Mouse (Mus musculus) layer of hippocampus, adult 9-11 months (tissue): ENCODE data around the gene BC055324.
"Not testable (repeated sequence)": the region's sequence is repeated elsewhere in the genome, so short reads cannot be mapped to it uniquely, and the experiment has no call there.

Experiments used
- DNase-seq: peaks from one replicate; pipeline ENCODE4 v3.0.0; 2022

Gene BC055324

DNA sequence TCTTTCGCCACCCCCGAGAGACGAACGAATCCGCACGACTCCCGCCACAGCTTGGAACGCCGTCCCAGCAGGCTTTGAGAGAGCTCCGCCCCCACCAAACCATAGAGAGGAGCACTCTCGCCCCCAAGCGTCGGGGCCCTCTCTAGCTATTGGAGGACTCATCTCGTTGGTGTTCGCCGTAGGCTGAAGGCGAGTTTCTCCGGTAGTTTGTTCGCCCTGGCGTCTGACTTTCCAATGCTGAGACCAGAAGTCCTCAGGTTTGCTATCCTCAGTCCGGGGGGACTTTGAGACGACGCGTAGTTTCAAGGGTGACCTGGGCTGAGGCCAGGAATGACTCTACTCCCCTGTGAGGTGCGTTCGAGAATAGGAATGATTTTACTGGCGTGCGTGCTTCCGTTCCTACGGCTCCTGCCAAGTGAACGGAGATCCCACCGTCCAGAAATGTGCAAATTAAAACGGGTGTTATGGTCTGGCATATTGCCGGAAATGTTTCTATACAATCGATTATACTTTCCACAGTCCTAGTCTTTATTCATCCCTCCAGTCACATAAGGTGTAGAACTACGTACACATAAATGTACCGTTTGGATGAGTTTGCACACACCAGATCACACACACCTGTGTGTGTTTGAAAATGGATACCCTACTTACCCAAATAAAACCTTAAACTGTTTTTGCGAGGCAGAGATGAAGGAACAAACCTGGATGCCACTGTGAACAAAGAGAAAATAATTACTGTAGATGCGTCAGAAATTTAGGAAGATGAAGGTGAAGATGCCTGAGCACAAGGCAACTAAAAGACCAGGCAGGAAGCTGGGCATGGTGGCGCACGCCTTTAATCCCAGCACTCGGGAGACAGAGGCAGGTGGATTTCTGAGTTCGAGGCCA is at the start of gene BC055324, which contains the start of gene Mettl18:
Gene BC055324 (minus strand): TSS at position 76 of the 888 bp plus-strand sequence.
Gene Mettl18 (plus strand): TSS at position 169 of the 888 bp plus-strand sequence.
- peak; percentile 85 for DNase-seq

DNA sequence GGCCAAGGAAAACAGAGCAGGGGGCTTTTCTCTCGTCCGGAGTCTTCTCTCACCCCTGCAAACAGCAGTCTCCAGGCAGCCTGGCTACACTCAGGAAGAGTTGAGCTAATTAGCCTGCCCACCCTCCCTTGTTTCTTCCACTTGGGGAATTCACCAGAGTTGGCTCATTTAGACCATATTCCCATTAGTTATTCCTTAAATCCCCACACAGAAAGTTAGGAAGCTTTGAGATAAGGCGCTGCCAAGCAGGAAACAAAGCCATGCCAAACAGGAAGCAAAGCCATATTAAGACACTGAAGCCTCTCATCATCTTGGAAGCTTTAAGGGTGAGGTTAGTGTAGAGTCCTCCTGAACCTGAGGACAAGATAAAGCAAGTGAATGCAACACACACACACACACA is 49.0 kb upstream of the BC055324 start:
- no peak for DNase-seq

DNA sequence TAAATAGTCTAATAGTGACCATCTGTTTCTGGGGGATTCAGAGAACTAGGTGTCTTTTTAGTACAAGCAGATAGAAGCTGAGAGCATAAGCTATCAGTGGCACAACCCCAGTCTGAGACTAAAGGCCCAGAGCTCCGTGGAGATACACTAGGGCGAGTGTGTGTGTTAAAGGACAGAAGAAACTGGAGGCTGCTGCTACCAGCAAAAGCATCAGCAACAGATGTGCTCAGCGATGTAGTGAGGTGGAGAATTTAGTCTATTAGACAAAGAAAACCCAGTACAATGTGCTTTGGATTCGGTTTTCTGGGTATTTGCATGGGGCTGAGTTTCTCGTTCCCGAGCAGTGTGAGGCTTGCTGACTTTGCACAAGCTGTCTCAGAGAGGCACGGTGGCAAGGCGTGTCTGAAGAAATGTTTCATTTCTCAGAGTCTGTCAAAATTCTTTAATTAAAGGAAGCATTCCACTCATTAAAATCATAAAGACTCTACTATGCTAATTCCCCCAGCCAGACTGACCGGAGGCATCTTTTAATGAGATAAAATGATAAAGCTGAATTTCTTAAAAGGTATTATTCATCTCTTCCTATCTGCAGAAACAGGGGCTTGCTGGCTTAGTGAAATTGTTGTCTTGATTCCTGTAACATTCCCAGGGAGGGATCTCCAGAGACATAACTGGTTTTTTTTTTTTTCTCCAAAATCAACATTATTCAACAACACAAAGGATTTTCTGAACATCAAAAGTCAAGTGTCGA is 46.0 kb upstream of the BC055324 start:
- DNase-seq: no peak

DNA sequence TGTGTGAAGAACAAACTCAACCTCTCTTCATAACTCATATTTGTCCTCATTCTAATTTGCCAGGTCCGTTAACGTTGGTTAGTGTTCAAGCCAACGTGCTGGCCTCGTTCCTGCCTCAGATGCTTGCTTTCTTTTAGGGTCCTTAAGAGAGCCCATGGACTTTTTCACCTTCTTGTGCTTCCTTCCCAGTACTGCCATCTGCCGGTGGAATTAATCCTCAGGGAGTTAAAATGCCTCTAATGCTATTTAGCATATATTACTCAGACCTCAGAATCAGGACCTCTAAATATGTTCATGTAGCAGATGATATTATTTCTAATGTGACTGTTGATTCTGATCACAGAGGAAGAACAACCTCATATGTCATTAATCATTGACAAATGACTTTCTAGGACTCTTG is 32.8 kb upstream of the BC055324 start:
- DNase-seq: no peak

DNA sequence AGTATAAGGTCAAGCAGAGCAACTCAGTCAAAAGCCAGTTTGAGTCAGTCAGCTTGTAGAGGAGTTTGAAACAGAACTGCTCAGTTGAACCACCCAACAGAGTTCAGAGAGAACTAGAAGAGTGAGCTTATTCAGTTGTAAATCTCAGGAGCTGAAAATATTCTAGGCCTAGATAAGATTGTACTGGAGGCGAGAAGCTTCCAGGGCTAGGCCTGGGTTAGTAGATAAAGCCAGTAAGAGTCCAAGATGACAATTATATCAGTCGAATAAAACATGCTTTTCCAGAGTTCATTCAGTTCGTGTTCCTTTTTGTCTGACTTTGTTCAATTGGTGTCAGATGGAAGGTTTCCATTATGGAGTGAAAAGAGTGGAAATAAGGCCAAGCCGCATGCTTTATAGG is 31.1 kb upstream of the BC055324 start:
- no peak for DNase-seq

DNA sequence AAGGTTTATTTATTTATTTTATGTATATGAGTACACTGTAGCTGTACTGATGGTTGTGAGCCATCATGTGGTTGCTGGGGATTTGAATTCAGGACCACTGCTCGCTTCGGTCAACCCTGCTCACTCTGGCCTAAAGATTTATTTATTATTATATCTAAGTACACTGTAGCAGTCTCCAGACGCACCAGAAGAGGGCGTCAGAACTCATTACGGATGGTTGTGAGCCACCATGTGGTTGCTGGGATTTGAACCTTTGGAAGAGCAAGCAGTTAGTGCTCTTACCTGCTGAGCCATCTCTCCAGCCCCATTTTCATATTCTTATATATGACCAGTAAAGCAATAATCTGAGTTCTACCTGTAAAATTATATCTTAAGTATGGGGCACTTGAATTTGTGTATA is 27.5 kb upstream of the BC055324 start:
- DNase-seq: not testable (repeated sequence)

DNA sequence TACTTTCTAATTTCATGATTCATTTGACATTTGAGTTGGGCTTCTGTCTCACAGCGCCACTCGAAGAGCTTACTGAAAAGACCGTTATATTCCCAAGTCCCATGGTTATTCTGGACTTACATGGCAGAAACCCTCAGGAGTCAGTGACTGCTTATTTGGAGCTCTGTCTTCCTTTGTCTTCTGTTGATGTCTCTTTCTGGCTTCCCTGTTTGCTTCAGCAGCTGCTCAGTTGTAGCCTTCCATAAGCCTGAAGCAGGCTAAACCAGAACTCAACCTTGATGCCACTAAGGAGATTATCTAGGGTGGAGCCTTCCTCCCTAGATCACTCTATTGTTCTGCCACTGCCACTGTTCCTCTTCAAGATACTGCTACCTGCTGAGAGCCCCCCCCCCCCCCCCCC is 26.1 kb upstream of the BC055324 start:
- not testable (repeated sequence) for DNase-seq

DNA sequence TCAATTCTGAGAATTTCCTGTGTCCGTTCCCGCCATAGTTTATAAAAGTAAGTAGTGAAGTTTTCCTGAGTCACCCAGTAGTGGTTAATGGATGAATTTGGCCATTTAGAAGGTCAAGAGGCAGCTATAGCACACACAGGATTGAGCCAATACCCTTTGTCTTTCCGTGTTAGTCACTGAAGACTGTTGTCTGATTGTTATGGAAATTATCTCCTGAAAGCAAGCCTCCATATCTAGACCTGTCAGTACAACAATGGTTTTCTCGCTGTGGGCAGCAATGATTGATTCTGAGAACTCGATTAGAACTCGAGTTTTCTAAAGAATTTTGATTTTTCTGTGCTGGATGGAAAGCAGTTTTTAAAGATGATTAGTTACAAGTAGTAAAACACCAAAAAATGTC is 25.2 kb upstream of the BC055324 start:
- DNase-seq: no peak

DNA sequence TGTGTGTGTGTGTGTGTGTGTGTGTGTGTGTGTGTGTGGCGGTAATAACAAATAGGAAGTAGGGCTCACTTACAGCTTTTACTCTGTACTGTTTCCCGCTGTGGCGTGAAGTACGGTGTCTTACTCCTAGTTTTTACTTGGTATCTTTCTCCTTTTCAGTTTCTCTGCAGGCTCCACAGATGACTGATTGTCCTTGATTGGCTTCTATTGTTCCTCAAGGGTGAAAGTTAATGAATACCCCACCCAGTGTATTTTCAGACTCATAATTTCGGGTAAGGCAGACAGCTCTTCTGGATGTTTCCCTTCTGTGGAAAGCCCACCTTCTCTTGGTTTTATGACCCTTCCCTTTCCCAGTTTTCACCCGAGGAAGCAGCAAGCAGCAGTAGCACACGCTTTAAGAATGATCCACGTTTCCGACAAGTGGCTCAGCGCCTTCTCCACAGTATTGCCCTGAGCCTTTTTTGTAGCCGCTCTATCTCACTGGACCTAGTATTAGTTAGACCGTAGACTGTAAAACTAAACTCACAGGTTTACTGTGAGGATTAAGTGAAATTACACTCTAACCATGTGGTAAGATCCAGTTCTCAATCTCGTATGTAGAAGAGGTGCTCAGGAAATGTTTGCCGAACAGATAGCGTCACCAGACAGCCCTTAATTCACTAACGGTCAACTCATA is 23.8 kb upstream of the BC055324 start:
- no peak for DNase-seq

DNA sequence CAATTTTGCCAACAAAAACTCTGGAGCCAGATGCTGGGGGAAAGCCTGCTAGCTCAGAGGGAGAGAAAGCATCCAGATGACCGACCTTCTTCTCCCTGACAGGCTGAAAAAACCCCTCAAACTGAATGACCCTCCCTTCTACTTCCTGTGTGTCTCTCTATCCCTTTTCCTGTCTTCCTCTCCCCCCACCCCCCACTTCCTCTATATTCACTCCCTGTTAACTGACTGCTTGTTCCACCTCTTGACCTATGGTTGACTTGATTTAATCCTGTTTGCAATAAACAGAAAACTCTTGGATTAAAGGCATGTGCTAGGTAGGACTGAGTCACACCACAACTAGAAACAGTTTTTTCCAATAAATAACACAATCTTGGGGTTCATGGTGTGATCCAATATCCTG is 20.0 kb upstream of the BC055324 start:
- no peak for DNase-seq

DNA sequence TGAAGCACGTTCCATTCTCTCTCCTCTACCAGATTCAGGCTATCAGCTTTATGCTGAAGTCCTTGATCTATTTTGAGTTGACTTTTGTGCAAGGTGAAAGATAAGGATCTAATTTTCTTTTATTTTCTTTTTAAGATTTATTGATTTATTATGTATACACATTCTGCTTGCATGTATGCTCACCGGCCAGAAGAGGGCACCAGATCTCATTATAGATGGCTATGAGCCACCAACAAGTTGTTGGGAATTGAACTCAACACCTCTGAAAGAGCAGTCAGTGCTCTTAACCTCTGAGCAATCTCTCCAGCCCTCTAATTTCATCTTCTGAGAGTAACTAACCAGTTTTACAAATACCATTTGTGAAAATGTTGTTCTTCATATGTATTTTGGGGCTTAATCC is 14.6 kb upstream of the BC055324 start:
- no peak for DNase-seq

DNA sequence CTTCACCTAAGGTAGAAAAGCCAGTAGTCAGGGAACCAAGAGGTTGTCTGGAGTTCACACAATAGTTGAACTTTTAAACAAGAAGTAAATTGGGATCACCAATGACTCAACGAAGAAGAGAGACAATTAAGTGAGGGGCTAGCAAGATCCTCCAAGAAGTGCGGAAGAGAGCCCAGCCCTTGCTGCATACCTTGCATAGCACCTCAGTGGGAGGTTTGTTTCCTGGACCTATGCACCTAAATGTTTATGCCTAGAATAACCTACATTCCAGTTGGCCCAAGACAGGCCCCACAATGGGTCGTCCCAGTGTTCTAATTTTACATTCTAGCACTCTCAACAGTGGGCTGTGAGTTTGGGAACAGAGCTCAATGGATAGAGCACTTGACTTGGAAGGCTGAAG is 9.7 kb upstream of the BC055324 start:
- no peak for DNase-seq

DNA sequence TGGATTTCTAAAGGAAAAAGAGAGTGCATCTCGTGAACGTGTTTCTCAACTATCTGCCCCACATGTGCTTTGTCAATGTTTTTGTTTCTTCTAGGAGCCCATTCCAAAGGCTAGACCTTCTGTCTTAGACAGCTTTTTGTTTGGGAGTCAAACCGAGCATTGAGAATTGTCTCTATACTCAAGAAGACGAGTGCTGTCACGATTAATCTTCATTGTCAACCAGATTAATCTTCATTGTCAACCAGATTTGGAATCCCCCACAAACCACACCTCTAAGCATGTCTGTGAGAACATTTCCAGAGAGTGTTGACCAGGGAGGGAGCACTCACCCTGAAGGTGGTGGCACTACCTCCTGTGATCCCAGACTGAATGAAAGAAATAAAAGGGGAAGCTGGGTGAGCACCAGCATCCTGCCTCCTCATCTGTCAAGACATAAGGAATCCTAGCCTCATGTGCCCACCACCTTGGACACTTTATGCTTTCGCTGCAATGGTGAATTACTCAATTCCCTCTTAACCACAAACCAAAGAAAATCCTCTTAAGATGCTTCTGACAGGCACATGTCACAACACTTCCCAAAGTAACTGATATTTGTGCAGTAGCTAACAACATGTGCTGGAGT is 7.3 kb upstream of the BC055324 start:
- no peak for DNase-seq

DNA sequence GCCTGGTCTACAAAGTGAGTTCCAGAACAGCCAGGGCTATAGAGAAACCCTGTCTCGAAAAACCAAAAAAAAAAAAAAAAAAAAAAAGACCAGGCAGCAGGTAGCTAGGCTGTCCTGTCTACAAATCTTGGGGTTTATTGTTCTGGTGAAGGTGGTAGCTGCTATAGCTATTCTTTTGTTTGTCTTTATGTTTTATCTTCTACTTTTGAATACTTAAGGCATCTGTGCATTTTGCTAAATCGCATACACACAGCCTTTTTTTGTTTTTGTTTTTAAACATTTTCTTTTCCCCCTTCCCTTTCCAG is 965 bp upstream of the BC055324 start:
- DNase-seq: no peak

DNA sequence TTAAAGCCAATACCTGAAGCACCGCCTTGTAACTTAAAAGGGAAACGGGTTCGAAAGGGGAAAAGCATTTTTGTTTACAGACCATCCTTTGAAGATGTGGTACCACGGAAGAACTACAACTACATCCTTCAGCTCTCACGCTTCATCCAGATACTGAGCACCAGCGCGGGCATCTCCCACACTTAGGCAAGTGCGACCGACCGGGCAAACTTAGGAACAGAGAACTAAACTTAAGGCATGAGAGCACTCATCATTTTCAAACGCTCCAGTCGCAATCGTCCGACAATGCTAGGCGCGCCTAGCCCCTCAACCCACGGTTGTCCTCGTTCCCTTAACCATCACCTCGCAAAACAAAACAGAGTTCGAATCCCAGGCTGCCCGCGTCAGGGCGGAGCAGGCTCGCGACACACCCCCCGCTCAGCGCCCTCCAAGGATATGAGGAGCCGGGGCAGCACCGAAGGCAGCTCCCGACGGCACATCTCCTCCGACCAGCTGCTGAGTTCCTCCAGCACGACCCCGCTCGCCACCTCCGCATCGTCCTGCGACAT is 349 bp downstream of the BC055324 start:
- no peak for DNase-seq

DNA sequence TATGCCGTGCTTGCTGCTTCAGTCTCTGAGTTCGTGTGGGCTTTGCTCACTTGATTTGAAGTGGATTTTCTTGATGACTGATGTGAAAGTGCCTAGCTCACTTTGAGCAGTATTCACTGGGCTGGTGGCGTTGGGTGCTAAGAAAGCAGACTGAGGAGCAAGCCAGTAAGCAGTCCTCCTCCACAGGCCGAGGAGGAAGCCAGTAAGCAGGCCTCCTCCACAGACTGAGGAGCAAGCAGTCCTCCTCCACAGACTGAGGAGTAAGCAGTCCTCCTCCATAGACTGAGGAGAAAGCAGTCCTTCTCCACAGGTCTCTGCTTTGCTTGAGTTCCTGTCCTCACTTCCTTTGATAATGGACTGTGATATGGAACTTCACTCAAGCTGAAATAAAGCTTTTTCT is 2.2 kb downstream of the BC055324 start:
- no peak for DNase-seq

DNA sequence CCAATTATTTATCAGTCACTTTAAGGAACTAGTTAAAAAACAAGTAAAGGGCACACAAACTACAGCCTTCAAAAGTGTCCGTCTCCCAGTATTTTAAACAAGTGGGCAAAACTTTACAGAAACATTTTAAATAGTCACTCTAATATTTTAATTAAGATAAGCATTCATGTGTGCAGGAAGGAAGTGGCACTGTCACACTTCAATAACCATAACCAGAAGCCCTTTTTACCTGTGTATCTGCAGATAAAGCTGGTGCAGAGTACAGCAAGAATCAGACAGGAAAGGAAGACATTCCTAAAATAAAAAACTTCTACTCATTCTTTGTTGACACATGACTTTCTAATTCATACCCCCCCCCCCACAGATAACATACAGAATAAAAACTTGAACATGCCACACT is 18.1 kb downstream of the BC055324 start:
- no peak for DNase-seq

DNA sequence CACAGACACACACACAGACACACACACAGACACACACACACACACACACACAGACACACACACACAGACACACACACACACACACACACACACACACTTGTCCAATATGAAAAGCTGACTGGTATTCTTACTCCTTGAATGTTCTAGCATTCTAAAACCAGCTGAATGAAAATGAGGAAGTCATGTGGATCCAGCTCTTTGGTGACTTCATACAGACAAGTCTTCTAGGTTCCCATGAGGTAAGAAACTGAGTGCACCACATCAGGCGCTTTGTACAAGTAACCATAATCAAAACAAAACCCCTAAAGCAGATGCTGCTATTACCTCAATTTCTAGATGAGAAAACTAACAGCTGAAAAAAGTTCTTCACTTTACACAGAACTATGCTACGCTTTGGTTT is 19.5 kb downstream of the BC055324 start:
- no peak for DNase-seq

DNA sequence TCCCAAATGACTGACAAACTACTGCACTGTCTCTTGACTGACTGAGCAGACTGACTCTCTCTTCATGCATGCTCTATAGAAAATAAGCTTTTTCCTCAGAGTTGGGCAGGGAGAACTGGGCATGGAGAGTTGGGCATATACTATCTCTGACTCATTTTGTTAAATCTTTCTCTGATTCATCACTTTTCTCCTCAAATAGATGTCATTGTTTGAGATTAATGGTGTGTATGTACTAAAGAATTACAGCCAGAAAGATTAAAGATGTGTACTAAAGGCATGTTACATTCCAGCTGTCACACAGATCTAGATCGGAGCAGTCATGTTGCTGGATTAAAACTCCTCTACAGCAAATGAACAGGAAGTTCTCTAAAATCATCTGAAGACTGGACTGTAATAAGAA is 20.1 kb downstream of the BC055324 start:
- DNase-seq: no peak

DNA sequence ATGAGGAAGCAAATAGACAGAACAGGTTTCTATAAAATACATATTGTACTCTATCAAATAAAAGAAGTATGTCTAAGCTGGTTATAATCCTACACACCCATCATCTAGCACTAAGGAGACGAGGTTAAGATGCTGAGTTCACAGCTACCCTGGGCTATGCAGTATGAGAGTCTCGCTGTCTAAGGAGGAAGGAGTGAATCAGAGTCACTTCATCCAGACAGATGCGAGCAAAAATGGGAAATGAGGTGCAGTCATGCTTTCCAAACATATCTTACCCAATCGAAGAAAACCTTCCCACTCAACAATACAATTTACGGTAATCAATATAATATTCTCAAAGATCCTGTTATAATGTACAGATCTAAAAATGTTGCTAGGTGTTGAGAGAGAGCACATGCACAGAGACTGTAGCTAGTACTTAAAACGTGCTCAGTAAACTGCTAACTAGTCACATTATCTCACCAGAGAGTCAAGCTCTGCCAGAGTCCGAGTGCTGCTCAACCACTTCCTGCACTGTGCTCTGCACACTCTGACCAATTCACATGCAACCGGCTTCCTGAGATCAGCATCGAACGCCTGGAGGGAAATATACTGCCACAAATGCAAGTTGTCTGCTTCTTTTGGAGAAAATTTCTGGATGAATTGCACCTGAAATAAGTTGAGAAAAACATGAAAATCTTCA is 30.4 kb downstream of the BC055324 start:
- no peak for DNase-seq

DNA sequence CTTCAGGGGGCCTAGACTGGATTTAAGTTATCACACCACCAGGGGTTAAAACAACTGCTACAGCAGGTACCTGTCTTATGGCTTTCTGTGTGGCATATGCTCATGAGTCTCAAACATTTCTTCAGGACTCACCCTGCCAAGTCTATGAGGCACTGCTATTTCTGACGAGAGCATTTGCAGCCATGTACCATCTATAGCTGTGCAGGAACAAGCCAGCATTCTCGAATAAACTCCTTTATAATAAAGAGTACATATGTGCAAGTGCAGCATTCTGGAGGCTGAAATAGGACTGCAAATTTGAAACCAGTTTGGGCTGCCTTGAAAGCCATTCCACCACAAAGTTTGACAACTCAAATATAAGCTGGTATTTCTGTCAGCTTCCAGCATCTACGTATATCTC is 36.6 kb downstream of the BC055324 start:
- no peak for DNase-seq

DNA sequence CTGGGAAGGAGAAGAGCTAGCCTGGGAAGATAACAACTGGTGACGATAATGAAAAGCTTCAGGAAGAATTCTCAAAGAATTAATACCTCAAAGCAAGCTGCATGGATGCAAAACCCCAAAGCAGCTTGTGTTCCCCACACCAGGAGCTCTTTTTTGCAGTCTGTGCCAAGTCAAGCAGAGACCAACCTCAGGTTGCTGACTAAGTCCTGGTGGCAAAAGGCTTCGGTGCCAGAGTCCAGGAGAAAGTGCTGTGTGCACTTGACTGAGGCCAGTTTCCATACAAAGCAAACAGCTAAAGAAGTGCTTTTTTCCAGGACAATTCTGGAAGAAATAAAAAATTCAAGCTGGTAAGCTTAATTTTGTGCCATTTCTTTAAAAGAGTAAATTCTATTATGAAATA is 41.2 kb downstream of the BC055324 start:
- no peak for DNase-seq
